Mouse (Mus musculus) CH12F3 (cell line): ENCODE results near the gene Spata6.

ENCODE experiments used
- in situ Hi-C: fragments of 300-500 bp; cut with MboI; formaldehyde crosslinking; loops from 2 replicates; pipeline ENCODE4 v1.14.3; 2020; ENCODE audit warnings: low sequenced_read_pairs

The Spata6 gene

GRCm38 (mm10) chr4:111719776-111720661 is at the start of gene Spata6:
Gene Spata6, plus strand, starts transcription at chr4:111719984.
- in situ Hi-C loops = no loop called here

DNA sequence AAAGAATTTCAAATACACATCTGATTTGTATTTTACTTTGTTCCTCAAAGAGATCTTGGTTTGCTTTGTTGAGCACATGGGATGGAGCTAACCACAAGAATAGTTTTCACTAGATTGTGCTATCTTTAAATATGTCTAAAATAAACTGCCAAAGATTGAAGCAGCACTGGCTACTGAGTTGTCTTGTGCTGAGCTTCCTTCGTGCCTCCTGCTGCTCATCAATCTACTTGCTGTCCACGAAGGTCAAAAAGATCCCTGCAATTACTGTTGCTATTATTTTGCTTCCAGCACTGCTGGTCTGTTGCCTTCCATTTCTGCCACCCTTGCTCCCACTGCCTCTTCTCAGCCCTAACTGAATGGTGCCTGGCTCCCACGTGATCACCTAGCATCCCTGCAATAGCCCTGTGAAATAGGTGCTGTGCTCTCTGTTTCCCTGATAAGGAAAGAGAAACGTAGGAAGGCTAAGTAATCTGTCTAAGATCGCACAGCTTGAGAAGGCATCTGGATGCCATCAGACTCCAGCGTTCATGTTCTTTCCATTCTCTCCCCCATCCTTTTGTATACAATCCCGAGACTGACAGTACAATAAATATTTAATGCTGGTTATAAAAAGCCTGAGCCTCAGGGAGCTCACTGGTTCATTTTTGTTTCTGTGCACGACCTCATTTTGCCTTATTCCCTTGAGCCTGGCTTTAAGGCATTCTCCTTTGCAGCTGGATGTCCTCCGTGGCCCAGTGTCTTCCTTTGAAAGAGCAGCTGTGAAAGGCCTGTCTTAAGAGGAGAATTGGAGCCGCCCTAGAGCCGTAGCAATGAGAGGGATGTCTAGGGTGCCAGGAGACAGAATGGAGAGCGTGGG is 49.0 kb upstream of the Spata6 start:
- in situ Hi-C loops = no loop called here

- in situ Hi-C loops = no loop called here
These were observed 48.3 kb upstream of the Spata6 start for GRCm38 (mm10) chr4:111671440-111671839.

DNA sequence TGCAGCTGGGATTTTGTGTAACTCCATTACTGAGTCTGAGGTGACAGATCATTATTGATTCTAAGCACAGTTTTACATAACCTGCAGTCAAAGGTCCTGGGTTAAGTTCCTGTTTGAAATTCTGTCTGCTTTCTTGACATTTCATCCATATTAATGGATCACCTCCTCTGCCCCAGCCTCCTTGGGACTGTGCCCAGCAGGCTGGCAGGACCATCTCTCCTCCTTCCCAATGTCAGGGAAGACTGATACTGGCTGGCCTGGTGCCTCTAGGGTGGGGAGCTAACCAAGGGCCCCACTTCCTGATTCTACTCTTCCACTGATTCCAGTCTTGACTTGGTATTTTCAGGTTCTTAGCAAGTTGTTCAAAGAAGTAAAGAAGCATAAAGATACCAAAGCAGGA is 45.9 kb upstream of the Spata6 start:
- in situ Hi-C loops = no loop called here

DNA sequence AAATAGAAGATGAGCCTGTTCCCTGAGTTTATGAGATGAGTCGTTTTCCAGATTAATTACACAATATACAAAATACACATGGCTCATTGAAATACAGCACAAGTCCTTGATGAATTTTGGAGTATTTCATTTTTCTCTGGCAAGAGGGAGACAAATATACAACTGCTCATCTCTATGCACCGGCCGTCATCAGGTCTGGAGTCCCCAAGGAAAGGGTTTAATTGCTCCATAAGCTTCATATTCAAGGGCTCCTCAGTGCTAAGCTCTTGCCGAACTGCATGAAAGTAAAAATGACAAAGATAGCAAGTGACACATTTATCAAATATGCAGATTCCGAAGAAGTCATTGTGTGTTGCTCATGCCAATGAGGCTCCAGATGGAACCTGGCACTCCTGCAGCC is 37.9 kb upstream of the Spata6 start:
- in situ Hi-C loops = no loop called here

DNA sequence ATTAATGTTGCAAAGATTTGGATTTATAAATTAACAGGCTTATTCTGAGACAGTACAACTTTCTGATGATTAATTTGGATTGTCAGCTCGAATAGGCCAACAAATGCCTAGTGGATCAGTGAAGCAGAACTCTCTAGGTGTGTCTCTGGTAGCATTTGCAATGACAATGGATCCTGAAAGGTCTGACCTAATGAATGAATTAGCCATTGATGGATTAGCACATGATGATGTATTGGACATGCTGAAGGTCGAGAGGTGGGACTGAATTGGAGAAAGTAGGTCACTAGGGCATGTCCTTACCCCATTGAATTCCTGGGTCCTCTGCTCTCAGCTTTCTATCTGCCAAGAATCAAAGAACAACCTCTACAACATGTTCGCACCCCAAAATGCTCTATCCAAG is 37.0 kb upstream of the Spata6 start:
- in situ Hi-C loops = no loop called here

DNA sequence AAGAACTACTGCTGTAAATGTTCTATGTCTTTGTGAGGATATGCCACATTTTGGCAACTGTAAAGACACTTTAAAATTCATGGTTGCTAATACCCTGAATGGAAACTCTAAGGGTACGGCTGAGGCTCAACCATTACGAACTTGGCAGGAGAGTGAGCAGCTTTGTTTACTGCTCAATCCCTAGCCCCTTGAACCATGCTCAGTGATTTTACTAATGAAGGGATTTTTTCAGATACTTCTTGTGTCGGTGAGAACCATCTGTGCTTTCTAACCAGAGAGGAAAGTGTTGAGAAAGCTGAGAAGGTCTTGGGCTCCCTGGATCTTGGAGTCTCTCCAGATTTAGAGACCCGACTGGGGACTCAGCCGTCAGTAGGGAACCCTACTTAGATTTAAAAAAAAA is 35.9 kb upstream of the Spata6 start:
- in situ Hi-C loops = no loop called here

GRCm38 (mm10) chr4:111685951-111686350 is 33.8 kb upstream of the Spata6 start:
- in situ Hi-C loops = no loop called here

- in situ Hi-C loops = no loop called here
These were observed 32.8 kb upstream of the Spata6 start for GRCm38 (mm10) chr4:111686951-111687350.

GRCm38 (mm10) chr4:111687613-111688012 is 32.2 kb upstream of the Spata6 start:
- in situ Hi-C loops = no loop called here

- in situ Hi-C loops = no loop called here
These were observed 28.7 kb upstream of the Spata6 start for GRCm38 (mm10) chr4:111691057-111691543.

- in situ Hi-C loops = no loop called here
These were observed 18.4 kb upstream of the Spata6 start for GRCm38 (mm10) chr4:111701381-111701780.

DNA sequence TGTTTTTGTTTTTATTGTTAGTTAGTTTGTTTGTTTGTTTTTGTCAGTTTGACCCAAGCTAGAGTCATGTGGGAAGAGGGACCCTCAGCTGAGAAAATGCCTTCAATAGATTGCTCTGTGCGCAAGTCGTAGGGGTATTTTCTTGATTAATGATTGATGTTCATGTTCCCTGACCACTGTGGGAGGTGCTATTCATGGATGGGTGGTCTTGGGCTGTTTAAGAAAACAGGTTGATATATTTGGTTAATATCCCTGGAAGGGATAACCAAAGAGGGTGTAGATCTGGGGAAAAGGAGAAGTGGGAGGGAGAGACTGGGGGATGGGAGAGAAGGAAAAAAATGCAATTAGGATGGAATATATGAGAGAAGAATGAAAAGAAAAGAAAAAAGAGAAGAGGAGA is 15.7 kb upstream of the Spata6 start:
- in situ Hi-C loops = no loop called here

- in situ Hi-C loops = no loop called here
These were observed 14.8 kb upstream of the Spata6 start for GRCm38 (mm10) chr4:111704975-111705374.

GRCm38 (mm10) chr4:111719296-111719695 is 488 bp upstream of the Spata6 start:
- in situ Hi-C loops = no loop called here

DNA sequence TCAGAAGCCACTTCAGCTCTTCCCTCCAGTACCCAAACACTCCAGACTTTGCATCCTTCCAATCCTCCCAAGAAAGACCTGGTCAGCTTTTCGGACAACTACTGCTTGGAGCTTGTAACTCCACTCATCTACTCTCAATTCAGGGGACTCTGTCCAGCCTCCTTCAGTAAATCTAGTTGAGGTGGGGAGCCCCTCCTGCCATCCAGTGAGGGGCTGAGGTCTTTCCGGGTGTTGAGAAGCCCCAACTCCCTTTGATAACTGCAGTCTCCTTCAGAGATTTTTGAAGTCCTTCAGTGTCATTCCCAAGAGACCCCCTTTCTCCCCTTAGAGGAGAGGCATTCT is 849 bp downstream of the Spata6 start:
- in situ Hi-C loops = no loop called here

DNA sequence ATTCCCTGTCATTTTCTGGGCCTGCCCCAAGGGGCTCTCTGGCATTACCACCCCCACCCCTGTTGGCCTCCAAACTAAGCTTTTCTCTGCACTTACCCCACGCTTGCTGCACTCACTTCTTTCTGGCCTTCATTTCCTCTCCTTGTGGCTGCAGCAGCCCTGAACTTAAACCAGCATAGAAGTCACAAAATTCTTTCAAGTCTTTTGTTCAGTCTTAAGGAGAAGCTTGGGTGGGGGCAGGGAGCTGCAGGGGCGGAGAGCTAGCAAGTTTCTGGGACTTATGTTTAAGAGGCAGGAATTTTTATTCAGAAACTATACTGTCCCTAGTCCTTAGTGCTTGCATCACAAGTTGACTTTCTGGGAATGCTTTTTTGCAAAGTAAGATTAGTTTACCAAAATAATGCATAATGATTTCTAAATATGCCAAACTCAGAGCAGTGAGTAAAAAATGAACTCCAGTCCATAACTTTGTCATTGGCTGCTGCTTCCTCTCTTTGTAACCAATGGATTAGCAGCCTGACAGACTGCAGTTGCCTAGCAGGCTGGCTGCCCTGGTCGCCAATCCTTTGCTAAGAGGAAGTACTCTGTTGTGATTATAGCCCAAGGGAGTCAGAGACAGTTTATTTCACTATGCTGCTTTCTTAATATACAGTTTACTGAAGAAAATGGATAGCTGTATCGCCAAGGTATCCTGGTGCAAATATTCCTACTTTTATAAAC is 1.5 kb downstream of the Spata6 start:
- in situ Hi-C loops = no loop called here

DNA sequence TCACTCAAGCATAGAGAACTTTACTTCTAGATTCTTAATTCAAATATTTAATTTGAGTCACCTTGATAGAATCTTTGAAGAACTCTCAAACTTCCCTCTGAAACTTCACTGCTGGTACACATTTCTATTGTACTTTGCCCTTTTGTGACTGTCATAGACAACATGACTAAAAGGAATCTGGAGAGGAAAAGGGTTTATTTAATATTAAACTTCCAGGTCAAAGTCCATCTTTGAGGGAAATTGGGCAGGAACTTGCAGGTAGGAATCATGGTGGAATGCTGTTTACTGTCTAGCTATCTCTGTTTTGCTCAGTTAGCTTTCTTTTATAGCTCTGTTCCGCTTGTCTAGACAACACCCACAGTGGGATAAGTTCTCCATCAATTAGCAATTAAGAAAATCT is 17.8 kb downstream of the Spata6 start:
- in situ Hi-C loops = no loop called here

DNA sequence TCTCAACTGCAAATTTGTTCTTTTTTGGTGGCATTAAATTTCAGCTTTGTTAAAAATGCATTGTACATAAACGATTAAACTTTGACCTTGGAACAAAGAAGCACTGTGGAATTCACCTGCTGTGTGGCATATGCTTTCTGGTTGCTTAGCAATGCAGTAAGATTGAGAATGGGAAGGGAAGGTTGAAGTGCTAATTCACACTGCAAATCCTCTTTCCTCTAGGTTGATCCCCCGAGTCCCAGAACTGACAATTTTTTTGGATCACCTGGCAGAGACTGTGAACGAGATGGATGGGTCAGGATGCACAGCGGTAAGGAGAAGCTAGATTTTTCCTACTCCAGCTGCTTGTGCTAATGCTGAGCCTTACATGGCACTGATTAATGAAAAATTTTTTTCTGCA is 60.7 kb downstream of the Spata6 start:
- in situ Hi-C loops = no loop called here

GRCm38 (mm10) chr4:111799892-111800291 is 80.1 kb downstream of the Spata6 start:
- in situ Hi-C loops = no loop called here

- in situ Hi-C loops = no loop called here
These were observed 83.4 kb downstream of the Spata6 start for GRCm38 (mm10) chr4:111803164-111803563.
